Mouse (Mus musculus): Measurements from ENCODE around the gene Kalrn. TPM values are rescaled to one million over a fixed set of nuclear protein-coding genes. Genes with fewer than 3 reads are reported as not detected.
A peak's percentile ranks its signal among the peaks of the same experiment; 100 is the strongest.

The Kalrn gene
- polyA plus RNA-seq, 1 experiment, result 43.0 TPM

DNA sequence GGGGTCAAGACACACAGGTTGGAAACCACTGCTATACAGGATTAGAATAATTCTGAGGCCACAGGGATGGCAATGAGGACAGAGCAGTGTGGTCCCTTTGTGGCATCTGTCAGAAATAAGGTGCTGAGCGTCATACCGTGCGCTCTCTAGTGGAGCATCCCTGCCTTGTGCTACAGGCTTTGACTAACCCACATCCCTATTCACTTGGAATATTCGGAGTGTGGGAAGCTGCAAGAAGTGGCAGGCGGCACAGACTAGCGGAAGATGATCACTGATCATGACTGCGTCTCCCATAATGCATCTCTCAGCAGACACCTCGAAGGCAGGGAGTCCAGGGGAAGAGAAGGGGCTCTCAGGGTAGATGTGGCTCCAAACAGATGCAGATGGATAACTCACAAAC, 47.5 kb downstream of the Kalrn start:
- no peak overlapping the region for H3K27ac ChIP-seq (ENCODE audit: insufficient read depth, low read depth, low read length)
- TF ChIP-seq POLR2A (IDR thresholded peaks at IDR 0.05; ENCODE audit: low read depth, low read length), result no peak
- TF ChIP-seq CTCF (IDR thresholded peaks at IDR 0.05; ENCODE audit: extremely low read depth, insufficient read length, insufficient replicate concordance, low read depth, low read length), result no peak
- no peaks in the 10 kb centered on the region; the same call in 1 of the 2 replicates for H3K4me1 ChIP-seq (ENCODE audit: control insufficient read depth, insufficient read depth, insufficient read length, low read length)
- 78% methylated on average over 8 of the region's 8 CpGs for WGBS
- no peaks in the 10 kb centered on the region for H3K27me3 ChIP-seq (ENCODE audit: control insufficient read depth, insufficient read depth, low read length)
- H3K36me3 ChIP-seq (ENCODE audit: control insufficient read depth, insufficient read depth, low read length), result no peaks in the 10 kb centered on the region
- no peak overlapping the region for H3K4me3 ChIP-seq (ENCODE audit: low read depth, low read length)

DNA sequence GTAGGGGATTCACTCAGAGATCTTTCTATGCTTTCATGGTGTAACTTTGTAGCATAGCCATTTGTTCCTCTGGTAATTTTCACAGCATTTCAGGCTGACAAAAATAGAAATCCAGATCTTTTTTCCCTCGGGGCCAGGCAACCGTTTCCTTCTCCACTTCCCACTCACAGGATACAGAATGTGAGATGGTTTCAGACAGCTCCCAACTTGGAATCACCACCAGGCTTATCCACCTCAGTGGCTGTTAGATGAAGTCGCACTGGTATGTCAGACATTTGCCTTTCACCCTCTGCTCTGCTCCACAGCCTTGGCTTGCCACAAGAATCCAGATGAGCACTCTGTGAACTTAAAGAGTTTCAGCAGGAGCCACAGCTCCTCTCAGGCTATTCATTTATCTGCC, 48.1 kb downstream of the Kalrn start:
- H3K36me3 ChIP-seq (ENCODE audit: control insufficient read depth, insufficient read depth, low read length), result no peaks in the 10 kb centered on the region
- no peak overlapping the region for H3K4me3 ChIP-seq (ENCODE audit: low read depth, low read length)
- H3K4me1 ChIP-seq (ENCODE audit: control insufficient read depth, insufficient read depth, insufficient read length, low read length), result no peaks in the 10 kb centered on the region; the same call in 1 of the 2 replicates
- TF ChIP-seq CTCF (IDR thresholded peaks at IDR 0.05; ENCODE audit: extremely low read depth, insufficient read length, insufficient replicate concordance, low read depth, low read length) (no peak), POLR2A (IDR thresholded peaks at IDR 0.05; ENCODE audit: low read depth, low read length) (no peak)
- no peak overlapping the region for H3K27ac ChIP-seq (ENCODE audit: insufficient read depth, low read depth, low read length)
- no peaks in the 10 kb centered on the region for H3K27me3 ChIP-seq (ENCODE audit: control insufficient read depth, insufficient read depth, low read length)
- WGBS, result 64% methylated on average over 3 of the region's 3 CpGs

DNA sequence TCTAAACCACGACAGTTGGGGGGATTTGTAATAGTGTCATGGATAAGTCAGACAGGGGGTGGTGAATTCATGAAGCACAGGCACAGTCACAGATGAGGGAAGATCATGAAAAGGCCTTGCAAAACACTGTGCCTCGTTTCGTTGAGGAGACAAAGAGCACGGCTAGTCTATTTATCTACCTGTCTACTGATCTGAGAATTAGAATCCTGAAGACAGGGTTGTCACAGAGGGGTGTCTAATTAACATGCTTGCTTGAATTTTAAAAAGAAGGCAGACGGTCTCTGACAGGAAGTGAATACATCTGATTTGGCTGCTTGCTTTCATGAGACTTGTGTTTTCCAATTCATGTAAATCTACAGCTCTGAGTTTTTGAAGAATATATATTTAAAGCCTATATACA, 52.3 kb downstream of the Kalrn start:
- no peak overlapping the region for H3K4me3 ChIP-seq (ENCODE audit: low read depth, low read length)
- H3K36me3 ChIP-seq (ENCODE audit: control insufficient read depth, insufficient read depth, low read length), result no peaks in the 10 kb centered on the region
- 79% methylated on average over 5 of the region's 5 CpGs for WGBS
- no peaks in the 10 kb centered on the region for H3K27me3 ChIP-seq (ENCODE audit: control insufficient read depth, insufficient read depth, low read length)
- TF ChIP-seq POLR2A (IDR thresholded peaks at IDR 0.05; ENCODE audit: low read depth, low read length) (no peak), CTCF (IDR thresholded peaks at IDR 0.05; ENCODE audit: extremely low read depth, insufficient read length, insufficient replicate concordance, low read depth, low read length) (no peak)
- no peaks in the 10 kb centered on the region for H3K4me1 ChIP-seq (ENCODE audit: control insufficient read depth, insufficient read depth, insufficient read length, low read length)
- no peak overlapping the region for H3K27ac ChIP-seq (ENCODE audit: insufficient read depth, low read depth, low read length)

DNA sequence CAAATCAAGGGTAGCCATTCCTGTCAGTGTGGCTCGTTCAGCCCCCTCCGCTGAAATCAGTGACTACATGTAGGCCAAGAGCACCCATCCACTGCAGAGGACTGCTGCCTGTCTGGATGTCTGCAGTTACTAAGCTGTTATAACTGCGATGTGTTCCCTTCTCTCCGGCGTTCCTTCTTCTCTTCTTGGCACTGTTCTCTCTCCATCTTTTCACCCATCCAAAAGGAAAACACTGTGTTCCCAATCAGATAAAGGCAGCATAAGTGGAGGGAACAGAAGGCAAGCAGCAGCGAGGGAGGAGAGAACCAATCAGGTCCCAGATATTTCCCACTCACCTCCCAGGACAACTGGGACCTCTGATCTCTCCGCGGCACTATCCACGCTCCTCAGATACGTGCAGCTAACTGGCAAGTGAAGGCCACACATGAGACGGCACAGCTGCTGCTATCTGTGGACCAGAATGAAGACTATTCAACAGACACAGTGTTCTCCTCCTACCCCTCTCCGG, 56.4 kb downstream of the Kalrn start:
- Histone ChIP-seq H3K36me3 (ENCODE audit: control insufficient read depth, insufficient read depth, low read length) (no peaks in the 10 kb centered on the region), H3K4me3 (ENCODE audit: low read depth, low read length) (no peak overlapping the region), H3K4me1 (ENCODE audit: control insufficient read depth, insufficient read depth, insufficient read length, low read length) (no peaks in the 10 kb centered on the region), H3K27ac (ENCODE audit: insufficient read depth, low read depth, low read length) (peak overlapping the region; percentile 9; the same call in 1 of the 2 replicates), H3K27me3 (ENCODE audit: control insufficient read depth, insufficient read depth, low read length) (no peaks in the 10 kb centered on the region)
- no peak for TF ChIP-seq POLR2A (IDR thresholded peaks at IDR 0.05; ENCODE audit: low read depth, low read length)
- TF ChIP-seq CTCF (IDR thresholded peaks at IDR 0.05; ENCODE audit: extremely low read depth, insufficient read length, insufficient replicate concordance, low read depth, low read length), result no peak
- 72% methylated on average over 12 of the region's 12 CpGs for WGBS

DNA sequence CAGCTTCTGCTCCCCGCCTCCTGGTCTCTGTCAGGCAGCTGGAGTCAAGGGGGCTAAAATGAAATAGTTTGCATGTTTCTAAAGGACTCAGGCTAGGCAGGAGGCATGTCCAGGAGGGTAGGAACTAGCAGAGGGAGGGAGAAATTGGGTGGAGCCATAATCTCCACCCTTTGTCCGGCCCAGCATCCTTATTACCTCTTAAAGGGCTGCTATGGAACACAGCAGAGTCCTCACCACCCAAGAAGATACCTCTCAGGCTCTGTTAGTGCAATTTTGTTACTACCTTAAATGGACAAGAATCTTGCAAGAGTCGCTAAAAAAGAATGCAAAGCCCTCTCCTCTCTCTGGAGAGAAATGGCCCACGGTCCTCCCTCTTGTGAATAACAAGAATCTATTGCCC, 57.8 kb downstream of the Kalrn start:
- Histone ChIP-seq H3K27me3 (ENCODE audit: control insufficient read depth, insufficient read depth, low read length) (no peaks in the 10 kb centered on the region), H3K36me3 (ENCODE audit: control insufficient read depth, insufficient read depth, low read length) (no peaks in the 10 kb centered on the region), H3K4me3 (ENCODE audit: low read depth, low read length) (no peak overlapping the region), H3K27ac (ENCODE audit: insufficient read depth, low read depth, low read length) (no peak overlapping the region), H3K4me1 (ENCODE audit: control insufficient read depth, insufficient read depth, insufficient read length, low read length) (no peaks in the 10 kb centered on the region)
- TF ChIP-seq CTCF (IDR thresholded peaks at IDR 0.05; ENCODE audit: extremely low read depth, insufficient read length, insufficient replicate concordance, low read depth, low read length) (no peak), POLR2A (IDR thresholded peaks at IDR 0.05; ENCODE audit: low read depth, low read length) (no peak)
- 66% methylated on average over 4 of the region's 4 CpGs for WGBS

DNA sequence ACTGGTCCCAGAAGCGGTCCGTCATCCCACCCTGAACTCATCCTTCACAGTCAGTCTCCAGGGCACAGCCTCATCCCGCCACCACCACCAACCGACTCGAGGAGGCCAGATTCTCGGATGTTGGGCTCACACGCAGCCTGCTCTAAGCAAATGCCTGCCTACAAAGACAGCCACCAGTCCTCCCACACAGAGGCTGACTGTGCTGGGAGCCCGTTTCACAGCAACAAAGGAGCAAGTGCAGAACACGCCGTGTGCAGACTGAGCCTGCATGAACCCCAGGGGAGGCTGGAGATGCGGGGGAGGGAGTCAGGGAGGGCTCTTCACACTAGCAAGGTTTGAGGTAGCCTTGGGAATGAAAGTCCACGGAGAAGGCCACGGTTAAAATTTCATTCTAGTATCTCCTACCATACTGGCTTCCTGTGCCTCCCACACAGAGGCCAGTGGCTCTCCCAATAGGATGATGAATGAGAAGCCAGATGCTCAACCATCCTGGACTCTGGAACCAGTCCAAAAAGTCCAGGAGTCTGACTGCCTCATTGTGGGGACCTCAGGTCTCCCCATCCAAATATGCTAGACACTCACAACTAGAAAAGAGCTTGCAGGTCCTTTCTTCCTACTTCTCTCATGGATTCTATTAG, 59.3 kb downstream of the Kalrn start:
- Histone ChIP-seq H3K4me1 (ENCODE audit: control insufficient read depth, insufficient read depth, insufficient read length, low read length) (no peaks in the 10 kb centered on the region), H3K27me3 (ENCODE audit: control insufficient read depth, insufficient read depth, low read length) (no peaks in the 10 kb centered on the region), H3K36me3 (ENCODE audit: control insufficient read depth, insufficient read depth, low read length) (no peaks in the 10 kb centered on the region), H3K27ac (ENCODE audit: insufficient read depth, low read depth, low read length) (no peak overlapping the region), H3K4me3 (ENCODE audit: low read depth, low read length) (no peak overlapping the region)
- WGBS, result 78% methylated on average over 13 of the region's 13 CpGs
- TF ChIP-seq CTCF (IDR thresholded peaks at IDR 0.05; ENCODE audit: extremely low read depth, insufficient read length, insufficient replicate concordance, low read depth, low read length), result no peak

DNA sequence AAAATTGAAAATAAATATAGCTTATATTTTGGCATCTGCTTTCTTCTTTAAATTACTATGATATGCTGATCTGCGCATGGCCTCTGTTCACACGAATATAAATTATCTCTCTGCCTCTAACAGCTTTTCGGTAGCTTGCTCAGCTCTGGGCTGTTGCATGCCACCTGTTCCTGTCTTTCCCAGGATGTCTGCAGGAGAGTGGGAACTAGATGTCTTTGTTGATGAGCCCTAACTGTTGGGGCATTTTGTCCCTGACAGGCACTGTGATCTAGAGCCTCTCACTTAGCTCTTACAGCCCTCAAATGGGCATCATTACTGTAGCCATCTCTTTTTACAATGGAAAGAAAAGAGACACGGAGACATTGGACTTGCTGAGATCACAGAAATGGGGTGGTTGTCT, 61.0 kb downstream of the Kalrn start:
- WGBS, result 88% methylated on average over 4 of the region's 4 CpGs
- no peak overlapping the region for H3K27ac ChIP-seq (ENCODE audit: insufficient read depth, low read depth, low read length)
- no peak overlapping the region for H3K4me3 ChIP-seq (ENCODE audit: low read depth, low read length)
- H3K4me1 ChIP-seq (ENCODE audit: control insufficient read depth, insufficient read depth, insufficient read length, low read length), result no peaks in the 10 kb centered on the region
- H3K27me3 ChIP-seq (ENCODE audit: control insufficient read depth, insufficient read depth, low read length), result no peaks in the 10 kb centered on the region
- TF ChIP-seq POLR2A (IDR thresholded peaks at IDR 0.05; ENCODE audit: low read depth, low read length), result no peak
- no peaks in the 10 kb centered on the region for H3K36me3 ChIP-seq (ENCODE audit: control insufficient read depth, insufficient read depth, low read length)
